Mouse (Mus musculus) brown adipose tissue, adult 24 weeks (tissue): Measurements from ENCODE around the gene Smarcc1. TPM values are rescaled to one million over a fixed set of nuclear protein-coding genes. Genes with fewer than 3 reads are reported as not detected.
A peak's percentile ranks its signal among the peaks of the same experiment; 100 is the strongest.
"Not testable (repeated sequence)": the region's sequence is repeated elsewhere in the genome, so short reads cannot be mapped to it uniquely, and the experiment has no call there.

Experiments used
- H3K27ac ChIP-seq: fragments of 200-500 bp; replicated peaks from 2 replicates; pipeline ENCODE4 v1.5.1; 2012; ENCODE audit warnings: low read depth, mild to moderate bottlenecking, low read length
- H3K4me1 ChIP-seq: fragments of 200-500 bp; 2 replicates; pipeline ENCODE4 v1.6.1; 2012; ENCODE audit warnings: low read length, mixed read lengths; ENCODE audit not compliant: control insufficient read depth, insufficient read depth, insufficient read length
- H3K4me3 ChIP-seq: fragments of 200-500 bp; 2 replicates; pipeline ENCODE4 v1.5.1; 2012; ENCODE audit warnings: low read depth, mild to moderate bottlenecking, low read length, moderate library complexity; ENCODE audit not compliant: insufficient read depth
- polyA plus RNA-seq: library from polyadenylated mRNA; stranded (reverse); fragments of >200 nt; gene quantifications from 2 replicates; pipeline ENCODE4 v1.2.4, GENCODE M21; 2012; ENCODE audit not compliant: missing spikeins, insufficient read depth, insufficient read length

The Smarcc1 gene
- polyA plus RNA-seq, result 11.5 and 18.0 TPM in 2 replicates

GRCm38 (mm10) chr9:110116977-110117778 lies at the start of gene Smarcc1:
Gene Smarcc1, plus strand, starts transcription at chr9:110117708.
- Histone ChIP-seq H3K4me1 (peaks cover 3% of the 10 kb centered on the region; the same call in 1 of the 2 replicates), H3K27ac (peak within 1 kb of the TSS; percentile 91), H3K4me3 (peak within 1 kb of the TSS; percentile 90)

GRCm38 (mm10) chr9:110068745-110069144 lies 48.8 kb upstream of the Smarcc1 start:
- Histone ChIP-seq H3K4me3 (no peak overlapping the region), H3K27ac (no peak overlapping the region), H3K4me1 (peaks cover 3% of the 10 kb centered on the region)

GRCm38 (mm10) chr9:110070358-110070757 lies 47.1 kb upstream of the Smarcc1 start:
- Histone ChIP-seq H3K4me3 (no peak overlapping the region), H3K27ac (no peak overlapping the region), H3K4me1 (peaks cover 3% of the 10 kb centered on the region; the same call in 1 of the 2 replicates)

- no peak overlapping the region for H3K4me3 ChIP-seq
- H3K4me1 ChIP-seq, result peaks cover 3% of the 10 kb centered on the region; the same call in 1 of the 2 replicates
- no peak overlapping the region for H3K27ac ChIP-seq
These were observed 46.5 kb upstream of the Smarcc1 start for GRCm38 (mm10) chr9:110071011-110071410.

GRCm38 (mm10) chr9:110071843-110072242 lies 45.7 kb upstream of the Smarcc1 start:
- H3K4me3 ChIP-seq, result no peak overlapping the region
- H3K27ac ChIP-seq, result no peak overlapping the region
- peaks cover 3% of the 10 kb centered on the region; the same call in 1 of the 2 replicates for H3K4me1 ChIP-seq

- H3K4me3 ChIP-seq, H3K27ac ChIP-seq, H3K4me1 ChIP-seq: not testable (repeated sequence)
These were observed 41.0 kb upstream of the Smarcc1 start for GRCm38 (mm10) chr9:110076468-110076867.

- H3K4me1 ChIP-seq, result no peaks in the 10 kb centered on the region
- H3K27ac ChIP-seq, result no peak overlapping the region
These were observed 36.4 kb upstream of the Smarcc1 start for GRCm38 (mm10) chr9:110081066-110081465.

GRCm38 (mm10) chr9:110084201-110084964 lies 33.1 kb upstream of the Smarcc1 start:
- Histone ChIP-seq H3K4me1 (no peaks in the 10 kb centered on the region), H3K27ac (no peak overlapping the region), H3K4me3 (no peak overlapping the region)

More at GRCm38 (mm10) chr9:110081066-110081465, 36.4 kb upstream of the Smarcc1 start:
- H3K4me3 ChIP-seq, result no peak overlapping the region

- Histone ChIP-seq H3K4me3 (no peak overlapping the region), H3K27ac (no peak overlapping the region), H3K4me1 (no peaks in the 10 kb centered on the region)
These were observed 31.8 kb upstream of the Smarcc1 start for GRCm38 (mm10) chr9:110085693-110086092.

GRCm38 (mm10) chr9:110093303-110093702 lies 24.2 kb upstream of the Smarcc1 start:
- Histone ChIP-seq H3K4me3 (no peak overlapping the region), H3K4me1 (no peaks in the 10 kb centered on the region), H3K27ac (no peak overlapping the region)

- H3K27ac ChIP-seq, result no peak overlapping the region
- no peaks in the 10 kb centered on the region for H3K4me1 ChIP-seq
- H3K4me3 ChIP-seq, result no peak overlapping the region
These were observed 22.7 kb upstream of the Smarcc1 start for GRCm38 (mm10) chr9:110094761-110095160.

- Histone ChIP-seq H3K4me1 (0 out of 2 replicates have a peak, but pooled peaks cover 3% of the 10 kb centered on the region), H3K4me3 (no peak overlapping the region), H3K27ac (no peak overlapping the region)
These were observed 19.7 kb upstream of the Smarcc1 start for GRCm38 (mm10) chr9:110097791-110098190.

GRCm38 (mm10) chr9:110100627-110101600 lies 16.6 kb upstream of the Smarcc1 start:
- H3K27ac ChIP-seq, result peak overlapping the region; percentile 77
- H3K4me3 ChIP-seq, result peak overlapping the region; percentile 99
- H3K4me1 ChIP-seq, result 0 out of 2 replicates have a peak, but pooled peaks cover 3% of the 10 kb centered on the region

- Histone ChIP-seq H3K4me3 (peak overlapping the region; percentile 90), H3K27ac (0 out of 2 replicates have a peak overlapping the region, but pooled peaks have one; percentile 1), H3K4me1 (peaks cover 3% of the 10 kb centered on the region; the same call in 1 of the 2 replicates)
These were observed 1.0 kb upstream of the Smarcc1 start for GRCm38 (mm10) chr9:110116353-110116976.
